8 mouse cellular contexts compared by ENCODE assay signal in genomic region chr5:137784546-137784945, GRCm38 (mm10). TPM values are rescaled to one million over a fixed set of nuclear protein-coding genes. Genes with fewer than 3 reads are reported as not detected.
DNase-seq lines count a peak whose midpoint lies in the region; TF ChIP-seq lines count a peak whose summit lies in the region.

No protein-coding gene starts in this region.

- no peak overlapping the region for H3K27ac ChIP-seq in cerebellum, adult 2 months (ENCODE audit: insufficient read depth, low read length)
- no peak overlapping the region for H3K27ac ChIP-seq in olfactory bulb, adult 2 months (ENCODE audit: insufficient read depth, low read depth, low read length)

- WGBS in cerebellum, adult 2 months = 51% methylated on average over 14 of the region's 14 CpGs
- 73% methylated on average over 14 of the region's 14 CpGs for WGBS in olfactory bulb, adult 2 months

- peak; percentile 31 to 32 for DNase-seq in cerebellum, adult 2 months
- DNase-seq in cerebellum, postnatal 4 days (ENCODE audit: low spot score in 2 of 2) = no peak
- DNase-seq in ovary, postnatal 36 days (ENCODE audit: low spot score) = peak; percentile 18
- no peak for DNase-seq in ovary, adult 18-20 months (ENCODE audit: low spot score)
- peak; percentile 27 for DNase-seq in kidney, postnatal 10 days
- no peak for DNase-seq in urinary bladder, postnatal 10 days (ENCODE audit: low spot score)
- no peak for DNase-seq in testis, postnatal 14 days (ENCODE audit: low spot score)

- no peak for TF ChIP-seq POLR2A in cerebellum, adult 2 months (IDR thresholded peaks at IDR 0.05; ENCODE audit: borderline replicate concordance, insufficient read depth, low read length)
- no peak for TF ChIP-seq POLR2A in olfactory bulb, adult 2 months (IDR thresholded peaks at IDR 0.05; ENCODE audit: insufficient read depth, low read depth, low read length)

- peaks cover 16% of the 10 kb centered on the region for H3K4me1 ChIP-seq in cerebellum, adult 2 months (ENCODE audit: control insufficient read depth, insufficient read depth, low read length)
- peaks cover 41% of the 10 kb centered on the region for H3K4me1 ChIP-seq in olfactory bulb, adult 2 months (ENCODE audit: control insufficient read depth, insufficient read depth, low read length)

- peak overlapping the region; percentile 92 for H3K4me3 ChIP-seq in cerebellum, adult 2 months (replicated peaks; ENCODE audit: insufficient read depth, low read depth, low read length)
- peak overlapping the region; percentile 81 for H3K4me3 ChIP-seq in olfactory bulb, adult 2 months (ENCODE audit: insufficient read depth, low read depth, low read length)

- no peaks in the 10 kb centered on the region for H3K27me3 ChIP-seq in cerebellum, adult 2 months (ENCODE audit: control insufficient read depth, insufficient read depth, low read length)

- no peak for TF ChIP-seq CTCF in cerebellum, adult 2 months (IDR thresholded peaks at IDR 0.05; ENCODE audit: borderline replicate concordance, insufficient read depth, low read depth, low read length)
- no peak for TF ChIP-seq CTCF in olfactory bulb, adult 2 months (IDR thresholded peaks at IDR 0.05; ENCODE audit: insufficient read depth, low read depth, low read length)

RNA-seq across cellular contexts. Expression of gene Mepce, which starts 2.9 kb away (rescaled TPM):
- polyA plus RNA-seq in cerebellum, adult 2 months (2012; rRNA removed) = 38.9 and 41.9 TPM in 2 replicates
- not detected in 2 replicates for polyA plus RNA-seq in olfactory bulb, adult 2 months (2012; ENCODE audit: insufficient read depth, insufficient read length, low replicate concordance, missing spikeins)

RNA-seq across cellular contexts. Expression of gene Zcwpw1, which starts 3.1 kb away (rescaled TPM):
- polyA plus RNA-seq in cerebellum, adult 2 months (2012; rRNA removed) = 11.2 and 12.4 TPM in 2 replicates
- polyA plus RNA-seq in olfactory bulb, adult 2 months (2012; ENCODE audit: insufficient read depth, insufficient read length, low replicate concordance, missing spikeins) = not detected in 2 replicates

RNA-seq across cellular contexts. Expression of gene Ppp1r35, which starts 5.9 kb away (rescaled TPM):
- polyA plus RNA-seq in cerebellum, adult 2 months (2012; rRNA removed) = 47.0 and 48.2 TPM in 2 replicates
- polyA plus RNA-seq in olfactory bulb, adult 2 months (2012; ENCODE audit: insufficient read depth, insufficient read length, low replicate concordance, missing spikeins) = not detected in 2 replicates

RNA-seq across cellular contexts. Expression of gene Tsc22d4, which starts 39.0 kb away (rescaled TPM):
- polyA plus RNA-seq in cerebellum, adult 2 months (2012; rRNA removed) = 465 and 497 TPM in 2 replicates
- polyA plus RNA-seq in olfactory bulb, adult 2 months (2012; ENCODE audit: insufficient read depth, insufficient read length, low replicate concordance, missing spikeins) = 483 TPM in 1 of 2 replicates, not detected in the other

RNA-seq across cellular contexts. Expression of gene Nyap1, which starts 43.1 kb away (rescaled TPM):
- polyA plus RNA-seq in cerebellum, adult 2 months (2012; rRNA removed) = 59.1 and 60.7 TPM in 2 replicates
- polyA plus RNA-seq in olfactory bulb, adult 2 months (2012; ENCODE audit: insufficient read depth, insufficient read length, low replicate concordance, missing spikeins) = not detected in 2 replicates

Comparison
In these comparisons a context has a peak if more than half of its experiments do, and no peak if none do; other contexts are left out.
1. DNase-seq: peak in cerebellum, adult 2 months (2 of 2), ovary, postnatal 36 days (single experiment) and kidney, postnatal 10 days (single experiment); none in cerebellum, postnatal 4 days (0 of 2), ovary, adult 18-20 months (single experiment), urinary bladder, postnatal 10 days (single experiment) and testis, postnatal 14 days (single experiment).
2. RNA of gene Zcwpw1, which starts 3.1 kb away (polyA plus RNA-seq): 11.2 to 12.4 TPM in cerebellum, adult 2 months; not detected in olfactory bulb, adult 2 months; every median in the first group is over 10 times any median in the second.